Mouse (Mus musculus) effector memory CD4-positive, alpha-beta T cell, adult 5 months (primary cell): ENCODE measurements around the gene Gm4981. TPM values are rescaled to one million over a fixed set of nuclear protein-coding genes. Genes with fewer than 3 reads are reported as not detected.

Experiments used
- polyA plus RNA-seq: library from polyadenylated mRNA; unstranded; fragments of 100-300 nt; shearing (Covaris generic); gene quantifications from one replicate; pipeline ENCODE4 v1.2.1, GENCODE M21; 2017

Gm4981 gene
- polyA plus RNA-seq: not detected

DNA sequence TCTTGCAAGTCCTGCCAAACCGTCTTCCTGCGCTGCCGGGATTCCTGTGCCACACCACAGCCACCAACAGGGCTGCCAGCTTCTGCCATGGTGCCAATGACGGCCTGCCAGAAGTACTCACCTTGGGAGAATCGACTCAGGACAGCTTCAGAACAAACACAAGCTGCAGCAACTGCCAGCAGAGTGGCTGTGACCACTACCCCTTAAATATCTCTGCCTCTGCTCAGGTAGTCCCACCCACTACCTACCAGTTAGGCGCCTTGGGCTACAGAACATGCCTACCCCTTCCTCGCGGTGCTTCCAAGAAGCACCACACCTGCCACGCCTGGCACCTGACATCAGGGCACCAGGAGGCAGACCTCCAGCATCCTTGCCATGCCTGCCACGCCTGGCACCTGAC is at the start of gene Gm4981:
Gene Gm4981, minus strand, starts transcription at position 89 of the 400 bp plus-strand sequence.

DNA sequence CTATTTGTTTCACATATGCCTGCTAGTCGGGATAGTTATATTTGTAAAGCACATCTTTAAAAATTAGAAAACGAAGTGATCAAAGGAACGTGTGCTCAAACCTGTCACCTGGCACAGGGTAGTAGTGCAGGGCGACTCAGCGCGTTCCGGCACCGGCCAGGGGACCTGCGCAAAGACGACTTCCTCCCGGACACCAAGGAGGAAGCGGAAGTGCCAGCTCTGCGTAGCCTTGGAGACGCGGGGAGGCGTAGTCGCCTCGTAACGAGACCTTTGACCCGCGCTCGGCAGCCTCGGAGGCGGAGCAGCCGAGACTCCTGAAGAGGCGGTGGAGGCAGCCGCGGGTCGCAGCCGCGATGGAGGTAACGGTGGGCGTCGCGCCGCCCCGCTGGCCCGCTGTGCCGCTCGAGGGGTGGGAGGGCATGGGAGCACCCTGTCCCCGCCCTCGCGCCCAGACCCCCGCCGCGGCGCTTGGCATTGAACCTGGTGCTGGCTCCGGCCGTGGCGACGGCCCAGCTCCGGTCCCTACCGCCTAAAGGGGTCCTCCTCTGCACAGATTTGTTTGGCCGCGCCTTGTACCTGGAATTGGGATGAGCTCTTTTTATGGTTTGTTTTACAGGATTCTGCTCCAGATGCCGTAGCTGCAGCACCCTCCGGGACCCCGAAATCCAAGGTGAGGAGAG is 18.9 kb upstream of the Gm4981 start, which contains the start of gene Gcc2:
Gene Gcc2, plus strand, starts transcription at position 285 of the 680 bp plus-strand sequence.

DNA sequence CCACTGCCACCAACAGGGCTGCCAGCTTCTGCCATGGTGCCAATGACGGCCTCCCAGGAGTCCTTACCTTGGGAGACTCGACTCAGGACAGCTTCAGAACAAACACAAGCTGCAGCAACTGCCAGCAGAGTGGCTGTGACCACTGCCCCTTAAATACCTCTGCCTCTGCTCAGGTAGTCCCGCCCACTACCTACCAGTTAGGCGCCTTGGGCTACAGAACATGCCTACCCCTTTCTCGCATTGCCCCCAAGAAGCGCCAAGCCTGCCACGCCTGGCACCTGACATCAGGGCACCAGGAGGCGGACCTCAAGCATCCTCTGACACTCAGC is 3.9 kb downstream of the Gm4981 start, which contains the start of gene Duxf3:
Gene Duxf3, minus strand, starts transcription at position 35 of the 329 bp plus-strand sequence.

DNA sequence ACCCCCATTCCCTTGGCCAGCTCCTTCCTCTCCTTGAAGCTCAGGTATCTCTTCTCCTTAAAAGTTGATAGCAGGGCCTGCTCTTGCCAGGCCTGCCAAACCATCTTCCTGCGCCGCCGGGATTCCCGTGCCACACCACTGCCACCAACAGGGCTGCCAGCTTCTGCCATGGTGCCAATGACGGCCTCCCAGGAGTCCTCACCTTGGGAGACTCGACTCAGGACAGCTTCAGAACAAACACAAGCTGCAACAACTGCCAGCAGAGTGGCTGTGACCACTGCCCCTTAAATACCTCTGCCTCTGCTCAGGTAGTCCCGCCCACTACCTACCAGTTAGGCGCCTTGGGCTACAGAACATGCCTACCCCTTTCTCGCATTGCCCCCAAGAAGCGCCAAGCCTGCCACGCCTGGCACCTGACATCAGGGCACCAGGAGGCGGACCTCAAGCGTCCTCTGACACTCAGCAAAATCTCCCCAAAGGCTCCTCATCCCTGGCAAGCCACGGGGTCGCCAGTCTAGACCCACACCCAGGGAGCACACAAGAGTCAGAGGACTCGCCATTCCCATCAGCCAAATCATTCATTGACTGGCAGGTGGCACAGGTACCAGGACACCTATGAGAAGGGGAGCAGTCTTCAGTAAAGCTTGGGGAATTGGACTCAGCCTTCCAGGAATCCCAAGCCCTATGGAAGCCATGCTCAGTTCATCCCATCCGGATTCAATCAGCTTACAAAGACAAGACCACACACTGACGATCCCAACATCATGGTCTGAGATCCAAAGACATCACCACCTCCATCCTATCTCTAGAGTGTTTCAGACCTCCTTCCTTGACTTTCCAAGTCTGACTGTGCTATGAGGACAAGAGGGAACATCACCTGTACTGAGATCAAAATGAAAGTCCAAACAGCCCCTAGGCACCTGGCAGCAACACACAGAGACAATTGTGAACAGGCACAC is 11.4 kb downstream of the Gm4981 start, which contains the start of gene AW822073:
Gene AW822073, minus strand, starts transcription at position 104 of the 959 bp plus-strand sequence.

Other genes starting within 250 kb of the Gm4981 start
- gene AW822073, start 11.8 kb downstream of the Gm4981 start, polyA plus RNA-seq: not detected
- gene Duxf3, start 4.0 kb downstream of the Gm4981 start, polyA plus RNA-seq: 0.87 TPM
- 59.6 TPM for gene Gcc2, start 18.8 kb upstream of the Gm4981 start, polyA plus RNA-seq
- gene Lims1, start 86.8 kb upstream of the Gm4981 start, polyA plus RNA-seq: 112 TPM
- gene Ranbp2, start 210.2 kb upstream of the Gm4981 start, polyA plus RNA-seq: 89.6 TPM